Mouse (Mus musculus): ENCODE data around the gene 9130023H24Rik.

The 9130023H24Rik gene

GRCm38 (mm10) chr7:128237927-128238778, at the start of gene 9130023H24Rik:
TSS of gene 9130023H24Rik (minus strand) at chr7:128238031.
- DNase-seq (ENCODE audit: low spot score): peak; percentile 99

GRCm38 (mm10) chr7:128285060-128285459, 47.2 kb upstream of the 9130023H24Rik start:
- no peak for DNase-seq (ENCODE audit: low spot score)

- DNase-seq (ENCODE audit: low spot score): no peak
These were observed 46.2 kb upstream of the 9130023H24Rik start for GRCm38 (mm10) chr7:128284047-128284446.

GRCm38 (mm10) chr7:128282532-128283244, 44.9 kb upstream of the 9130023H24Rik start:
- DNase-seq (ENCODE audit: low spot score): no peak

GRCm38 (mm10) chr7:128281765-128282164, 43.9 kb upstream of the 9130023H24Rik start:
- no peak for DNase-seq (ENCODE audit: low spot score)

GRCm38 (mm10) chr7:128279750-128280149, 41.9 kb upstream of the 9130023H24Rik start:
- DNase-seq (ENCODE audit: low spot score): no peak

GRCm38 (mm10) chr7:128276051-128276450, 38.2 kb upstream of the 9130023H24Rik start:
- no peak for DNase-seq (ENCODE audit: low spot score)

GRCm38 (mm10) chr7:128271496-128271895, 33.7 kb upstream of the 9130023H24Rik start:
- DNase-seq (ENCODE audit: low spot score): no peak

- no peak for DNase-seq (ENCODE audit: low spot score)
These were observed 32.6 kb upstream of the 9130023H24Rik start for GRCm38 (mm10) chr7:128270431-128270850.

GRCm38 (mm10) chr7:128267813-128268212, 30.0 kb upstream of the 9130023H24Rik start:
- DNase-seq (ENCODE audit: low spot score): no peak

GRCm38 (mm10) chr7:128267391-128267790, 29.6 kb upstream of the 9130023H24Rik start:
- DNase-seq (ENCODE audit: low spot score): no peak

- DNase-seq (ENCODE audit: low spot score): no peak
These were observed 28.2 kb upstream of the 9130023H24Rik start for GRCm38 (mm10) chr7:128266056-128266455.

- no peak for DNase-seq (ENCODE audit: low spot score)
These were observed 27.6 kb upstream of the 9130023H24Rik start, which contains the start of gene Slc5a2 for GRCm38 (mm10) chr7:128265411-128265810. TSS of gene Slc5a2 (plus strand) at chr7:128265657.

GRCm38 (mm10) chr7:128256783-128257334, 19.0 kb upstream of the 9130023H24Rik start:
- DNase-seq (ENCODE audit: low spot score): peak; percentile 67

GRCm38 (mm10) chr7:128255757-128256156, 17.9 kb upstream of the 9130023H24Rik start:
- no peak for DNase-seq (ENCODE audit: low spot score)

GRCm38 (mm10) chr7:128254978-128255377, 17.1 kb upstream of the 9130023H24Rik start:
- DNase-seq (ENCODE audit: low spot score): no peak

GRCm38 (mm10) chr7:128252609-128253008, 14.8 kb upstream of the 9130023H24Rik start:
- DNase-seq (ENCODE audit: low spot score): no peak

- DNase-seq (ENCODE audit: low spot score): no peak
These were observed 14.1 kb upstream of the 9130023H24Rik start for GRCm38 (mm10) chr7:128251946-128252345.

- no peak for DNase-seq (ENCODE audit: low spot score)
These were observed 12.2 kb upstream of the 9130023H24Rik start for GRCm38 (mm10) chr7:128249998-128250397.

- DNase-seq (ENCODE audit: low spot score): no peak
These were observed 10.5 kb upstream of the 9130023H24Rik start for GRCm38 (mm10) chr7:128248081-128249042.

GRCm38 (mm10) chr7:128247443-128247842, 9.6 kb upstream of the 9130023H24Rik start:
- peak; percentile 75 for DNase-seq (ENCODE audit: low spot score)

All from testis, postnatal 14 days (tissue).